Mouse (Mus musculus) induced T-regulatory cell, adult 2 months (primary cell): Measurements from ENCODE around the gene Hmg20b.

Experiments used
- DNase-seq: peaks from one replicate; pipeline ENCODE4 v3.0.0-alpha.2; 2012; ENCODE audit warnings: low read depth

Hmg20b gene

GRCm38 (mm10) chr10:81304597-81305238, 45.6 kb downstream of the Hmg20b start:
- DNase-seq = peak; percentile 85

DNA sequence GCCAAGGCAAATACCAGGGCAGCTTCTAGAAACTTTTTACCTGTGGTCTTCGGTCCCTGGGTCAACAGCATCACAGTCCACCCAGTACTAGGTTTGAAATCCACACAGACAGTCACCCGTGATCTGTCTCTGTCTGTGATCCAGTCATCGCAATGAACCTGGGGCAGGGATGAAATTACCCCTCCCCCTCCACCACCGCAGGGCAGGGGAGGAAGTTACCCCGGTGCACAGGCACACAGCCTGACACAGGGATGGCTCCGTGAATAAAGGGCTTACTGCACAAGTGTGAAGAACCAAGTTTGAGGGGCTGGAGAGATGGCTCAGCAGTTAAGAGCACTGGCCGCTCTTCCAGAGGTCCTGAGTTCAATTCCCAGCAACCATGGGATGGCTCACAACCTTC, 46.5 kb downstream of the Hmg20b start:
- peak; percentile 76 for DNase-seq

GRCm38 (mm10) chr10:81303258-81303657, 47.0 kb downstream of the Hmg20b start:
- DNase-seq = peak; percentile 50

DNA sequence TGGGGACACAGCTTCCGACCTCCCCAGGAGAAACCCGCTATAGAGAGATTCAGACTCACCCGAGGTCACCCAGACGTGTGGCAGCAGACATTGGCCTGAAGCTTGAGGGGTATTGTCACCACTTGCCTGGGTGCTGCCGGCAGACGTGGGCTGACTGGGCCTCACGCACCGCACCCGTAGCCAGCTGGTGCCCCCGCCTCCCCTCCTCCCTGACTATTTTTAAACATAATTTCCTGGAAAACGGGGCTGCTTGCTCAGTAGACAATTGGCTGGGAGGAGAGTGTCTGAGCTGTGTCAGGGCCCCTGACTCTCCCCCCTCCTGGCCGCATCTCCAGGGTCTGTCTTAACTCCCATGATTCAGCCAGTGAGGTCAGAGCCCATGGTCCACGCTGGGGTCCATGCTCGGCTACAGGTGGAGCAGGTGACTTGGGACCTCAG, 47.5 kb downstream of the Hmg20b start:
- DNase-seq = peak; percentile 42

DNA sequence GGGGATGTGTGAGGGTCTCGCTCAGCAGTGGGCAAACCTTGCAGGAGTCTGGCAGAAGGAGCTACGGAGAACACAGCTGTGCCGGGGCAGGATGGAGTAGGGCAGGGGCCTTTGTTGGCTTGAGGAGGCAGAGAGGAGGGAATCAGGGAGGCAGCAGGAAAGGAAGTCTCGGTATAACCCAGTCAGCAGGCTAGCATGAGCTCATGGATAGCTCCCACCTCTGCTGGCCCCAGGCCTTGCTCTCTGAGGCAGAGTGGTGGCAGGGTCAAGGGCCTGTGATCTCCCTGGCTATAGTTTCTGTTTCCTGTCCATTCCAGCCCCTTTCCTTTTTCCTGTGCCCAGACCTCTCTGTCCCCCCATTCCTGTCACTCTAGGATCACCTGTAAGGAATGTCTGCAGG, 48.0 kb downstream of the Hmg20b start:
- no peak for DNase-seq

GRCm38 (mm10) chr10:81301321-81301720, 49.0 kb downstream of the Hmg20b start:
- no peak for DNase-seq

DNA sequence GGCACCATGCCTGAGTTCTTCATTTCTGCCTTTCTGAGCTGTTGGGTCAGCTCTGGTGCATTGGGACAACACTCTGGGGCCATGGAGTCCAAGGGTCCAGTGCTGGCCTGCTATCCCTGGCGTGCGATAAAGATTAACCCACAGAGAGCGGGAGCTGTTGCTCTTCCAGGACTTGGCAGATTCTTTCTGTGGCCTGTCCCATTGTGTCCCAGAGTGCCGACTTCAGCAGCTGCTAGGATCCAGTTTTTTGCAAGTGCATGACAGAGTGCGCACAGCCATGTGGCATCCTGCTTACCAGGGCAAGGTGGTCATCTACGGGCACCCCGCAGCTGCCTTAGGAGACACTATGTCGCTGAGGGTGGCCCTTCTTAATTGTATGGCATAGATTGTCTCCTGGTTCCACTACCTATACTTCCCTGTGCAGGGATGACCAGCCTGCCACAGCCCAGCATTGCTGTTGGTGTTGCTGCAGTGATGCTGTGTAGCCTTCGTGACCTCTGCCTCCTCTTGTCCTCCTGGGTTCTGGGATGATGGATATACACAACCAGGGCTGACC, 49.9 kb downstream of the Hmg20b start:
- no peak for DNase-seq

GRCm38 (mm10) chr10:81299585-81300351, 50.5 kb downstream of the Hmg20b start:
- no peak for DNase-seq

GRCm38 (mm10) chr10:81298369-81299100, 51.7 kb downstream of the Hmg20b start:
- peak; percentile 81 for DNase-seq

DNA sequence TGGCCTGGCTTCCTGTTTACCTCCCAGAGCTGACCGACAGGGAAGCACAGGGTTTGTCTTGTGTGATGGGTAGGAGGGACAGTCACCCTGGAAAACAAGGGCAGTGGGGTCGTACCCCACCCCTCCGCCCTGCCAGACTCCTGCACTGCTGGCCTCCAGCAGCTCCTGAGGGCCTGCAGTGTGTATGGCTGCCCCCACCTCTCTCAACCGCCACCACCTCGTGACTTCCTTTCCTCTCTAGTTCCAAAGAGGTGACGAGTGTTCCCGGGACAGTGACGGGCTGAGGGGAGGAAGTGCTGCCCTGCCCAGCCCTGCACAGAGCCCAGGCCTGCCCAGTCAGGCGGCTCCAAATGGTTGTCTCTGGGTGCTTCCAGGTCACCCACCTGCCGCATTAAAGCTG, 52.4 kb downstream of the Hmg20b start:
- peak; percentile 78 for DNase-seq

GRCm38 (mm10) chr10:81297246-81297645, 53.0 kb downstream of the Hmg20b start:
- peak; percentile 52 for DNase-seq
